Mouse (Mus musculus) inflammation-experienced regulatory T-cells, adult 6 months (primary cell): ENCODE data around the gene Disp3. TPM values are rescaled to one million over a fixed set of nuclear protein-coding genes. Genes with fewer than 3 reads are reported as not detected.

Experiments used
- ATAC-seq: one replicate; pipeline ENCODE4 v1.8.0; 2017
- polyA plus RNA-seq, 3 experiments: library from polyadenylated mRNA; unstranded; fragments of 100-300 nt; shearing (Covaris generic); gene quantifications; one replicate each; pipeline ENCODE4 v1.2.1; 2017

Disp3 gene
- polyA plus RNA-seq, 3 experiments from 2014 or later = not detected

DNA sequence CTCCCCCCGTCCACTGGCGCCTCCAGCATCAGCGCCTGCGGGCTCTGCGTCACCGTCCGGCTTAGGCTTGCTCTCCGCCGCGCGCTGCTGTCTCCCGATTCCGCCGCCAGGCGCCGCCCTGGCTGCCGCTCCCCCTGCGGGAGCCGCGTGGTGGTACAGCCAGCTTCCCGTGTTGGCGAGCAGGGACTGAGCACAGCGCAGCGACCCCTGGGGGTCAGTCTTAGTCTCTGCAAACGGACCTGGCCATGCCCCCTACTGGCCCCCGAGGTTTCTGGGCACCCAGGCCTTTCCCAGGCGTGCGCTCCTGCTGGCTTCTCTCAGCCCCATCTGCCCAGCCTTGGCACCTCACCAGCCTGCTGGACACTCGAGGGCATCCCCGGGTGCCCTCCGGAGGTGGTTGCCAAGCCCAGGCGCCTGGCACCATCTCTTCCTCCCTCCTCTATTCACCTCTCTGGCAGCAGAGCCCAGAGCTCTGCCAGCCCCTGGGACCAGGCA, 337 bp upstream of the Disp3 start:
- peak; percentile 43 for ATAC-seq

- ATAC-seq = no peak
These were observed 724 bp downstream of the Disp3 start for GRCm38 (mm10) chr4:148287041-148287440.

GRCm38 (mm10) chr4:148286226-148287031, 1.3 kb downstream of the Disp3 start:
- ATAC-seq = no peak

DNA sequence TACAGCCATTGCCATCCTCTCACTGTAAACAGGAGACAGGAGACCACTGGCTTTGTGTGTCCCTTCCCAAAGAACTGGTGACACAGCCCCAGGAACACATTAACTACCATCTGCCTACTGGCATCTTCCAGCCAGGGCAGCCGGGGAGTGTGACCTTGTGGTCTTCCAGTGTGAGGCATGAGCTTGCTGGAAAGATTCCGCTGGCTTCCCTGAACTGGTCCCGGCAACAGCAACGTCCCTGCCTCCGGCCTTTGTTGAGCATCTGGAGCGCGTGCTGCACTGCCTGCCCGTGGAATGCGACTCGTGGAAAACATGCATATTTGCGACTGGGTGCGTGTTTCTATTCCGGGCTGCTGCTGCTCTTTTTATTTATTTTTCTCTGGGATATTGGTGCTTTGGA, 3.5 kb downstream of the Disp3 start:
- ATAC-seq = no peak

- ATAC-seq = no peak
These were observed 10.8 kb downstream of the Disp3 start for GRCm38 (mm10) chr4:148276816-148277491.

- no peak for ATAC-seq
These were observed 13.1 kb downstream of the Disp3 start for GRCm38 (mm10) chr4:148274671-148275070.

DNA sequence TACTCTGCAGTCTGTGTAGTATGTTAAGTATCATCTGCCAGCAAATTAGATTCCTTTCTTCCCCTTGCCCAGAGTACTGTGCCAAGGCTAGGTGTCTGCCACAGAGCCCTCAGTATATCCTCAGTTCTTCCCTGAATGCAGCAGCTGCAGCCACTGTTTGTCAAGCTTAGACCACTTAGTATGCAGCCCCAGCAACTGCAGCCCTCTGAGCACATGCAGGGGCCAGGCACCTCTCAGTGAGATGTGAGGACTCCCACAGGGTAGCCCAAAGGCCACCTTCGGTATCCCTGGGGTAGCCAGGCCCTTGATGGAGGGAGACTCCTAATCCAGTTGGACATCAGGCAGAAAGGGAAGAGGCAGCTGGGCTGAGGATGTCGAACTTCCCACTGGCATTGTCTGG, 14.5 kb downstream of the Disp3 start:
- ATAC-seq = no peak

DNA sequence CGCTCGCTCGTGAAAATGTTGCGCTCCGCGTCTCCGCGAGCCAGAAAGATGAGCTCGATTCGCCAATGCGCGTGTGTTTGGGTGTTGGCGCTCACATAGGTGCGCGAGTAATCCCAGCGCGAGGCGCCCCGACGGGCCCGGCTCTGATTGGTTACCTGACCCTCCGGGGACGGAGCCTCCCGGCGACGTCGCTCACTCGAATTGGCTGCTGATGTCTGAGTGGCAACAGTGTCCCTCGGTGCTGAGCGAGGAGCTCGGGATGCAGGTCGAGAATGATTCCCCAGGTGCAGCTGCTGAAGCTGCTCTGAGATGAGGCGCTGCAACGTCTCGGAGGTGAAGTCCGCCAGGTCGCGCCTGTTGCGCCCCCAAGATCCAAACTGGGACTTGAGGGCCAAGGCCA, 16.1 kb downstream of the Disp3 start:
- ATAC-seq = no peak

GRCm38 (mm10) chr4:148266973-148267507, 20.7 kb downstream of the Disp3 start:
- no peak for ATAC-seq

- ATAC-seq = no peak
These were observed 27.8 kb downstream of the Disp3 start for GRCm38 (mm10) chr4:148259941-148260340.

- ATAC-seq = no peak
These were observed 38.4 kb downstream of the Disp3 start for GRCm38 (mm10) chr4:148249341-148249740.

- no peak for ATAC-seq
These were observed 47.4 kb downstream of the Disp3 start for GRCm38 (mm10) chr4:148240387-148240786.

GRCm38 (mm10) chr4:148239474-148240130, 48.2 kb downstream of the Disp3 start:
- ATAC-seq = no peak

DNA sequence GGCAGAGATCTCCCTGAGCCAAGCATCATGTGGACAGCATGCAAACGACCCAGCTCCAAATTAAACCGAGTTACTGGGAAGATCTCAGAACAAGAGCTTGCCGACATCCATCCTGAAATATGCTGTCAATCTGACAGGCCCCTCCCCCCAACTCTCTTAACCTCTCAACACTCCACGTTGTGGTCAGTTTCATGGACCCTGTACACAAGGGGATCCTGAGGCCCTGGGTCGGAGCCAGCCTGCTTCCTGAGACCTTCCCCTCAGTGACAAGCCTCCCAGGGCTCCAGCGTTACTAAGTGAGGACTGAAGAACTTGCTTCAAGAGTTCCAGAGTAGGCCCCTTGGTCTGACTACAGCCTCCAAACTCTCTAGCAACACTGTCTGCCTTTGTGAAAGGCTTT, 48.8 kb downstream of the Disp3 start:
- no peak for ATAC-seq

- no peak for ATAC-seq
These were observed 49.5 kb downstream of the Disp3 start for GRCm38 (mm10) chr4:148238218-148238617.

GRCm38 (mm10) chr4:148236664-148237063, 51.1 kb downstream of the Disp3 start:
- ATAC-seq = no peak

DNA sequence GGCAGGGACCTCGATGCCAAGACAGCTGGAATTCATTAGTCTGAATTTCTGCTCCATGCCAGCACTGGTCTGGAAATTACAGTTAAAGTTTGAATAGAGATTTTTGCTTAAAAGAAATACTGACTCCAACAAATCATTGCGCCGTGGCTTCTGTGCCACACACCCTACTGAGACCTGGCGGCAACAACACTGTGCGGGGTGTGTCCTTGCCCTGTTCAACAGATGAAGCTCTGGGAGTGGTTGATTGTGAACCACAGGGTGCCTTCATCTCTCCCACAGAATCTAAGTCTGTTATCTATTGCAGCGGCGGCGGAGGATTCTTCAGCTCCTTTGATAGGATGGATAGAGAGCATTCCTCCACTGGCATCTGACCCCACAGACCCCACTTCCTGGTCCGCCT, 54.7 kb downstream of the Disp3 start:
- ATAC-seq = no peak

DNA sequence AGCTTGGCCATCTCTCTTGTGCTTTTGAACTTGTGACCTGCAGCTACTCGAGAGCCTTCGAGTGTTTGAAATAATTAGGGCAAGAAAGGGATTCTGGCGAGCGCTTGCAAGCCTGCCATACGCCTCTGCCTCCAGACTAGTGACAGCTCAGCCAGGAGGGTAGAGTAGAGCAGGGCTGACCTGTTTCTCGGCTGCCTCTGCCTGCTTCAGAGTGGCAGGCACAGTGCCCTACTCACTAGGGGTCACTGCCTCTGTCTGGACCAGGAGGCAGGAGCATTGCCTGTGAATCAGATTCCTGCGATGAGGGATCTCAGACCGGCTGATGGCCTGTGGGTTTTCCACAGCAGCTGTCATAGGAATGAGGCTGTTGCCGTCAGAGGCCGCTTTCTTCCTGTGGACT, 55.1 kb downstream of the Disp3 start:
- ATAC-seq = no peak

GRCm38 (mm10) chr4:148232124-148232523, 55.6 kb downstream of the Disp3 start:
- ATAC-seq = no peak

DNA sequence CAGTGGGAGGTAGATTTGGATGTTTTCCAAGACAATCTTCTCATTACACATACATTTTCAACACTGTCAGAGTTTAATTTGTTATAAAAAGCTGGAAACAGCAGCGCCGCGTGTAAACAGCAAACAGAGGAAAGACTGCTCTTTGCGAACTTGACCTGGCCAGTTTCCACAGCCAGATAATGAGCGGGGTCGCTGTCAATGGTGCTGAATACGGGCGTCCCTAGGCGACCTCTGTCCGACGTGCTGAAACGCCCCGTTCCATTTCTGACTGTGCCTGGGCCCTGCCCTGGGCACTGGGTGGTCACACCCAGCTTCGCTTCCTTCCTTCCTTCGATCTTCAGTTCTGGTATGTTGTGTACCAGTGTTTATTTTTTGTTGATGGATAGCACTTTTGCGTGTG, 58.1 kb downstream of the Disp3 start:
- no peak for ATAC-seq

GRCm38 (mm10) chr4:148222983-148223382, 64.8 kb downstream of the Disp3 start:
- ATAC-seq = no peak

GRCm38 (mm10) chr4:148220656-148221055, 67.1 kb downstream of the Disp3 start:
- ATAC-seq = no peak

- ATAC-seq = no peak
These were observed 69.5 kb downstream of the Disp3 start for GRCm38 (mm10) chr4:148218238-148218637.
